Mouse (Mus musculus) embryonic fibroblast, embryonic 13.5 days (primary cell): Measurements from ENCODE around the gene St3gal3. TPM values are rescaled to one million over a fixed set of nuclear protein-coding genes. Genes with fewer than 3 reads are reported as not detected.

Source experiments
- H3K27ac ChIP-seq: 2 replicates; pipeline ENCODE4 v1.5.1; 2012; ENCODE audit warnings: low read length, control low read depth, inconsistent platforms; ENCODE audit not compliant: insufficient read depth
- H3K4me1 ChIP-seq: 2 replicates; pipeline ENCODE4 v1.6.1; 2011; ENCODE audit warnings: low read length; ENCODE audit not compliant: control insufficient read depth, insufficient read depth
- H3K4me3 ChIP-seq: 2 replicates; pipeline ENCODE4 v1.5.1; 2011; ENCODE audit warnings: mild to moderate bottlenecking, control low read depth, low read length; ENCODE audit not compliant: insufficient read depth
- CTCF ChIP-seq: IDR thresholded peaks from 2 replicates; pipeline ENCODE4 v1.5.1; 2011; ENCODE audit warnings: mild to moderate bottlenecking, control low read depth, low read length, moderate library complexity, borderline replicate concordance; ENCODE audit not compliant: insufficient read depth
- POLR2A ChIP-seq: IDR thresholded peaks from 2 replicates; pipeline ENCODE4 v1.6.1; 2011; ENCODE audit warnings: low read depth, mild to moderate bottlenecking, control low read depth, low read length, moderate library complexity
- polyA plus RNA-seq: library from polyadenylated mRNA; stranded (reverse); fragments of >200 nt; gene quantifications from 2 replicates; pipeline ENCODE4 v1.2.4, GENCODE M21; 2011; ENCODE audit warnings: low read depth; ENCODE audit not compliant: missing spikeins, insufficient read length

The St3gal3 gene
- polyA plus RNA-seq, 1 experiment, result 21.5 TPM

- Histone ChIP-seq H3K27ac (no peak overlapping the region), H3K4me3 (no peak overlapping the region), H3K4me1 (no peaks in the 10 kb centered on the region)
- TF ChIP-seq POLR2A (no peak), CTCF (no peak)
Measured at GRCm38 (mm10) chr4:117964346-117965025, 170.2 kb downstream of the St3gal3 start.

GRCm38 (mm10) chr4:117957492-117957891, 177.2 kb downstream of the St3gal3 start:
- H3K4me3 ChIP-seq, result no peak overlapping the region
- no peak overlapping the region for H3K27ac ChIP-seq
- TF ChIP-seq CTCF (no peak), POLR2A (no peak)

GRCm38 (mm10) chr4:117947493-117947892, 187.2 kb downstream of the St3gal3 start:
- no peak for TF ChIP-seq POLR2A
- no peak for TF ChIP-seq CTCF
- Histone ChIP-seq H3K4me1 (no peaks in the 10 kb centered on the region), H3K4me3 (no peak overlapping the region), H3K27ac (no peak overlapping the region)

More at GRCm38 (mm10) chr4:117957492-117957891, 177.2 kb downstream of the St3gal3 start:
- no peaks in the 10 kb centered on the region for H3K4me1 ChIP-seq

GRCm38 (mm10) chr4:117946639-117947305, 187.9 kb downstream of the St3gal3 start:
- Histone ChIP-seq H3K27ac (no peak overlapping the region), H3K4me3 (no peak overlapping the region)
- TF ChIP-seq POLR2A (no peak), CTCF (no peak)

GRCm38 (mm10) chr4:117943317-117943716, 191.4 kb downstream of the St3gal3 start:
- no peak overlapping the region for H3K4me3 ChIP-seq
- H3K4me1 ChIP-seq, result no peaks in the 10 kb centered on the region
- no peak overlapping the region for H3K27ac ChIP-seq

More at GRCm38 (mm10) chr4:117946639-117947305, 187.9 kb downstream of the St3gal3 start:
- H3K4me1 ChIP-seq, result no peaks in the 10 kb centered on the region

GRCm38 (mm10) chr4:117936964-117937363, 197.8 kb downstream of the St3gal3 start:
- H3K27ac ChIP-seq, result no peak overlapping the region
- no peak for TF ChIP-seq CTCF
- TF ChIP-seq POLR2A, result no peak
- H3K4me1 ChIP-seq, result peaks cover 9% of the 10 kb centered on the region; the same call in 1 of the 2 replicates
- H3K4me3 ChIP-seq, result no peak overlapping the region

More at GRCm38 (mm10) chr4:117943317-117943716, 191.4 kb downstream of the St3gal3 start:
- TF ChIP-seq CTCF (no peak), POLR2A (no peak)

GRCm38 (mm10) chr4:117934081-117934480, 200.6 kb downstream of the St3gal3 start:
- Histone ChIP-seq H3K4me1 (peaks cover 9% of the 10 kb centered on the region; the same call in 1 of the 2 replicates), H3K27ac (peak overlapping the region; percentile 85), H3K4me3 (no peak overlapping the region)
- TF ChIP-seq CTCF, result no peak
- TF ChIP-seq POLR2A, result no peak

- Histone ChIP-seq H3K4me1 (peaks cover 9% of the 10 kb centered on the region; the same call in 1 of the 2 replicates), H3K4me3 (no peak overlapping the region), H3K27ac (peak overlapping the region; percentile 54; the same call in 1 of the 2 replicates)
- TF ChIP-seq POLR2A (no peak), CTCF (no peak)
Measured at GRCm38 (mm10) chr4:117933248-117933647, 201.5 kb downstream of the St3gal3 start.

- TF ChIP-seq POLR2A (0 out of 2 replicates have a peak, but pooled peaks have one; percentile 31), CTCF (no peak)
- H3K4me1 ChIP-seq, result peaks cover 8% of the 10 kb centered on the region; the same call in 1 of the 2 replicates
- peak within 1 kb of the TSS; percentile 16 for H3K4me3 ChIP-seq
- 0 out of 2 replicates have a peak within 1 kb of the TSS, but pooled peaks have one; percentile 2 for H3K27ac ChIP-seq
Measured at GRCm38 (mm10) chr4:117929391-117929881, 205.3 kb downstream of the St3gal3 start, which contains the start of gene Artn. Artn (minus strand) TSS chr4:117929763.

- Histone ChIP-seq H3K4me1 (peaks cover 2% of the 10 kb centered on the region; the same call in 1 of the 2 replicates), H3K4me3 (peak overlapping the region; percentile 9; the same call in 1 of the 2 replicates), H3K27ac (0 out of 2 replicates have a peak overlapping the region, but pooled peaks have one; percentile 2)
- TF ChIP-seq CTCF (peak; percentile 47; the same call in 1 of the 2 replicates), POLR2A (no peak)
Measured at GRCm38 (mm10) chr4:117928699-117929241, 205.9 kb downstream of the St3gal3 start.
